Mouse (Mus musculus) stomach, postnatal 0 days (tissue): ENCODE measurements at regions not wholly inside any gene's neighbourhood (a gene's known extent, or its start where the extent isn't known, plus 50 kb on each side); places are given as distances from the start of the nearest gene placed in this dataset.

Experiments used
- CTCF ChIP-seq: IDR thresholded peaks from 2 replicates; pipeline ENCODE4 v1.5.1; 2016; ENCODE audit warnings: antibody characterized with exemption, low read depth, mild to moderate bottlenecking, moderate library complexity
- EP300 ChIP-seq: optimal IDR thresholded peaks from 2 replicates; pipeline ENCODE3; 2016; ENCODE audit warnings: antibody characterized with exemption

DNA sequence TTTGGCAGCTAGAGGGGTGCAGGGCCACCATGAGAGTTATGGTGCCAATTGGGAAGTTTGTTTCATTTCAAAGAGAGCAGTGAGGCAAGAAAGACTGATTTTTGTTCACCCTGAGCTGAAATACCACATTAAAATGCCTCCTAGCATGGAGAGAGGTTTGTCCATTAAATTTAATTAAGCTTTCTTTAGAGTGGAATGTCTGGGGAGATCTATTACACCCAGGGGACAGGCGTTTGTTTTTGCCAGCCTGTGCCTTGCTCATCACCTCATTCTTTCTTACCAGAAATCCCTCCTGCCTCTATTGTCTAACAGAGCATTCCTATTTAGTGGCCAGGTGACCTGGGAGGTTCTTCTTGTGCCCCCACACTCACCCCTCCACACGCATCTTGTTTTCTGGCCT lies 55.2 kb upstream of the Rcn1 start:
- TF ChIP-seq EP300 = no peak
- no peak for TF ChIP-seq CTCF
